Mouse (Mus musculus) thymus, adult 2 months (tissue): ENCODE measurements around the gene Ints1.

Source experiments
- CTCF ChIP-seq: fragments of 200-500 bp; IDR thresholded peaks from 2 replicates; pipeline ENCODE4 v1.5.1; 2012; ENCODE audit warnings: mild to moderate bottlenecking, control low read depth, low read length, moderate library complexity, borderline replicate concordance; ENCODE audit not compliant: control insufficient read depth, poor library complexity, insufficient read depth; ENCODE audit errors: extremely low read depth
- POLR2A ChIP-seq: fragments of 200-500 bp; IDR thresholded peaks from 2 replicates; pipeline ENCODE4 v1.6.1; 2012; ENCODE audit warnings: mild to moderate bottlenecking, low read length, control low read depth, moderate library complexity; ENCODE audit not compliant: control insufficient read depth, poor library complexity, insufficient read depth; ENCODE audit errors: extremely low read depth

DNA sequence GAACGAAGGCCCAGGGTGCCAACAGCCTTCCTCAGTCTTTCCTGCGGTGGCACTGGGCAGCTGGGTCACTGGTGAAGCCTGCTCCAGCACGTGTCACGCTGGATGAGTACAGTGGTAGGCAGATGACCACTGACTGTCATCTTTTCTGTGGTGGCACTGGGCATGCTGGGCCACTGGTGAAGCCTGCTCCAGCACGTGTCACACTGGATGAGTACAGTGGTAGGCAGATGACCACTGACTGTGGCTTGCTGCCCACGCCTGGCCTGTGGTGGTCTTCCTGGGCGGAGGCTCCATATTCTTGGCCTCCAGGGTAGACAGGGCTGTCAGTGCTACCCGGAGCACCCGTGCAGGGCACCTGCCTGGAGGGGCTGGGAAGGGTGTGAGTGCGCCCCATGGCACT is 26.4 kb upstream of the Ints1 start:
- TF ChIP-seq CTCF (no peak), POLR2A (no peak)
